Mouse (Mus musculus) neural tube, embryonic 15.5 days (tissue): ENCODE data around the gene Cant1. TPM values are rescaled to one million over a fixed set of nuclear protein-coding genes. Genes with fewer than 3 reads are reported as not detected.

Source experiments
- ATAC-seq: fragments of 200-750 bp; cut with Nextera tagmentation; 2 replicates; pipeline ENCODE4 v1.8.0; 2017; ENCODE audit warnings: mild to moderate bottlenecking, moderate TSS enrichment, moderate library complexity; ENCODE audit not compliant: low FRiP score
- H3K27ac ChIP-seq: fragments of 300-500 bp; sonication (generic); replicated peaks from 2 replicates; pipeline ENCODE4 v1.5.1; 2015; ENCODE audit warnings: mild to moderate bottlenecking, inconsistent platforms
- H3K27me3 ChIP-seq: fragments of 300-500 bp; sonication (generic); replicated peaks from 2 replicates; pipeline ENCODE4 v1.6.1; 2015; ENCODE audit warnings: inconsistent platforms
- H3K36me3 ChIP-seq: fragments of 300-500 bp; sonication (generic); 2 replicates; pipeline ENCODE4 v1.6.1; 2015; ENCODE audit warnings: inconsistent platforms
- H3K4me1 ChIP-seq: fragments of 300-500 bp; sonication (generic); 2 replicates; pipeline ENCODE4 v1.6.1; 2015; ENCODE audit warnings: inconsistent platforms
- H3K4me2 ChIP-seq: fragments of 300-500 bp; sonication (generic); 2 replicates; pipeline ENCODE4 v1.6.1; 2015; ENCODE audit warnings: inconsistent platforms, mild to moderate bottlenecking, moderate library complexity
- H3K4me3 ChIP-seq: fragments of 300-500 bp; sonication (generic); replicated peaks from 2 replicates; pipeline ENCODE4 v1.5.1; 2015; ENCODE audit warnings: mild to moderate bottlenecking, inconsistent platforms
- H3K9ac ChIP-seq: fragments of 300-500 bp; sonication (generic); replicated peaks from 2 replicates; pipeline ENCODE4 v1.6.1; 2015; ENCODE audit warnings: mild to moderate bottlenecking, inconsistent platforms
- H3K9me3 ChIP-seq: fragments of 300-500 bp; sonication (generic); replicated peaks from 2 replicates; pipeline ENCODE4 v1.6.1; 2016; ENCODE audit warnings: inconsistent platforms
- WGBS: fragments of 180-500 bp; shearing (Covaris S2); methylation state at CpG from one replicate; pipeline ENCODE4 v1.1.7; 2015; ENCODE audit warnings: mixed read lengths; 5-methylcytosine and 5-hydroxymethylcytosine counted together
- polyA plus RNA-seq: library from polyadenylated mRNA; unstranded; fragments of >200 nt; fragmentation: Nextera tagmentation; extraction: Ambion mirVana; gene quantifications from 2 replicates; pipeline ENCODE4 v1.2.1, GENCODE M21; 2015

The Cant1 gene
- polyA plus RNA-seq, 1 experiment from 2014 or later: 29.4 TPM

GRCm38 (mm10) chr11:118416046-118416445 lies 2.8 kb downstream of the Cant1 start:
- no peak for ATAC-seq
- 81% methylated on average over 7 of the region's 7 CpGs for WGBS
- no peaks in the 10 kb centered on the region for H3K27me3 ChIP-seq
- no peak overlapping the region for H3K4me2 ChIP-seq
- no peak overlapping the region for H3K4me3 ChIP-seq
- peaks cover 46% of the 10 kb centered on the region for H3K4me1 ChIP-seq
- H3K27ac ChIP-seq: no peak overlapping the region
- H3K9me3 ChIP-seq: no peaks in the 10 kb centered on the region
- H3K36me3 ChIP-seq: peaks cover 2% of the 10 kb centered on the region
- H3K9ac ChIP-seq: no peak overlapping the region

- H3K4me1 ChIP-seq: peaks cover 46% of the 10 kb centered on the region
- no peak overlapping the region for H3K4me3 ChIP-seq
- H3K9me3 ChIP-seq: no peaks in the 10 kb centered on the region
- WGBS: 87% methylated on average over 6 of the region's 6 CpGs
- peaks cover 6% of the 10 kb centered on the region for H3K36me3 ChIP-seq
- no peak overlapping the region for H3K4me2 ChIP-seq
- no peak overlapping the region for H3K27ac ChIP-seq
- ATAC-seq: no peak
- no peak overlapping the region for H3K9ac ChIP-seq
- H3K27me3 ChIP-seq: no peaks in the 10 kb centered on the region
Measured at GRCm38 (mm10) chr11:118415630-118416029, 3.3 kb downstream of the Cant1 start.

- peaks cover 40% of the 10 kb centered on the region for H3K4me1 ChIP-seq
- H3K9ac ChIP-seq: no peak overlapping the region
- H3K9me3 ChIP-seq: no peaks in the 10 kb centered on the region
- no peak overlapping the region for H3K4me2 ChIP-seq
- 94% methylated on average over 5 of the region's 5 CpGs for WGBS
- H3K27me3 ChIP-seq: no peaks in the 10 kb centered on the region
- H3K4me3 ChIP-seq: no peak overlapping the region
- peaks cover 18% of the 10 kb centered on the region for H3K36me3 ChIP-seq
- no peak for ATAC-seq
- H3K27ac ChIP-seq: no peak overlapping the region
Measured at GRCm38 (mm10) chr11:118414270-118414669, 4.6 kb downstream of the Cant1 start.

- WGBS: 82% methylated on average over 4 of the region's 4 CpGs
- no peak overlapping the region for H3K4me2 ChIP-seq
- no peak for ATAC-seq
- no peak overlapping the region for H3K9ac ChIP-seq
- no peaks in the 10 kb centered on the region for H3K27me3 ChIP-seq
- no peak overlapping the region for H3K27ac ChIP-seq
- peaks cover 34% of the 10 kb centered on the region for H3K4me1 ChIP-seq
- H3K9me3 ChIP-seq: no peaks in the 10 kb centered on the region
- H3K36me3 ChIP-seq: peaks cover 24% of the 10 kb centered on the region
- no peak overlapping the region for H3K4me3 ChIP-seq
Measured at GRCm38 (mm10) chr11:118413055-118413454, 5.8 kb downstream of the Cant1 start.

- Histone ChIP-seq H3K27ac (no peak overlapping the region), H3K4me3 (no peak overlapping the region), H3K9ac (no peak overlapping the region), H3K9me3 (no peaks in the 10 kb centered on the region), H3K36me3 (peaks cover 28% of the 10 kb centered on the region), H3K4me2 (no peak overlapping the region), H3K4me1 (peaks cover 30% of the 10 kb centered on the region), H3K27me3 (no peaks in the 10 kb centered on the region)
- ATAC-seq: no peak
- WGBS: 91% methylated on average over 2 of the region's 2 CpGs
Measured at GRCm38 (mm10) chr11:118412601-118413000, 6.3 kb downstream of the Cant1 start.

GRCm38 (mm10) chr11:118411271-118411670 lies 7.6 kb downstream of the Cant1 start:
- H3K27me3 ChIP-seq: no peaks in the 10 kb centered on the region
- no peak overlapping the region for H3K9ac ChIP-seq
- peaks cover 16% of the 10 kb centered on the region for H3K4me1 ChIP-seq
- WGBS: 94% methylated on average over 8 of the region's 8 CpGs
- peaks cover 40% of the 10 kb centered on the region for H3K36me3 ChIP-seq
- H3K4me2 ChIP-seq: no peak overlapping the region
- H3K9me3 ChIP-seq: no peaks in the 10 kb centered on the region
- no peak overlapping the region for H3K4me3 ChIP-seq
- ATAC-seq: no peak
- no peak overlapping the region for H3K27ac ChIP-seq

GRCm38 (mm10) chr11:118410479-118410878 lies 8.4 kb downstream of the Cant1 start:
- 91% methylated on average over 10 of the region's 10 CpGs for WGBS
- Histone ChIP-seq H3K4me1 (peaks cover 11% of the 10 kb centered on the region; the same call in 1 of the 2 replicates), H3K4me2 (no peak overlapping the region), H3K9me3 (no peaks in the 10 kb centered on the region), H3K27ac (no peak overlapping the region), H3K36me3 (peaks cover 44% of the 10 kb centered on the region), H3K9ac (no peak overlapping the region), H3K27me3 (no peaks in the 10 kb centered on the region), H3K4me3 (no peak overlapping the region)
- no peak for ATAC-seq

GRCm38 (mm10) chr11:118410073-118410444 lies 8.8 kb downstream of the Cant1 start:
- H3K9me3 ChIP-seq: no peaks in the 10 kb centered on the region
- no peak overlapping the region for H3K4me3 ChIP-seq
- peaks cover 8% of the 10 kb centered on the region; the same call in 1 of the 2 replicates for H3K4me1 ChIP-seq
- no peak overlapping the region for H3K27ac ChIP-seq
- H3K4me2 ChIP-seq: no peak overlapping the region
- peaks cover 44% of the 10 kb centered on the region for H3K36me3 ChIP-seq
- no peaks in the 10 kb centered on the region for H3K27me3 ChIP-seq
- ATAC-seq: no peak
- H3K9ac ChIP-seq: no peak overlapping the region
- 50% methylated on average over 1 of the region's 1 CpGs for WGBS

GRCm38 (mm10) chr11:118409106-118410072 lies 9.5 kb downstream of the Cant1 start:
- H3K27ac ChIP-seq: no peak overlapping the region
- no peak overlapping the region for H3K4me2 ChIP-seq
- H3K4me3 ChIP-seq: no peak overlapping the region
- H3K9me3 ChIP-seq: no peaks in the 10 kb centered on the region
- WGBS: 68% methylated on average over 12 of the region's 12 CpGs
- ATAC-seq: no peak
- no peak overlapping the region for H3K9ac ChIP-seq
- H3K36me3 ChIP-seq: peaks cover 44% of the 10 kb centered on the region
- H3K4me1 ChIP-seq: peaks cover 6% of the 10 kb centered on the region; the same call in 1 of the 2 replicates
- H3K27me3 ChIP-seq: no peaks in the 10 kb centered on the region

GRCm38 (mm10) chr11:118408051-118408740 lies 10.7 kb downstream of the Cant1 start:
- no peak overlapping the region for H3K9ac ChIP-seq
- peaks cover 4% of the 10 kb centered on the region; the same call in 1 of the 2 replicates for H3K4me1 ChIP-seq
- no peaks in the 10 kb centered on the region for H3K9me3 ChIP-seq
- H3K27ac ChIP-seq: no peak overlapping the region
- WGBS: 87% methylated on average over 18 of the region's 18 CpGs
- no peak for ATAC-seq
- no peaks in the 10 kb centered on the region for H3K27me3 ChIP-seq
- H3K4me2 ChIP-seq: no peak overlapping the region
- no peak overlapping the region for H3K4me3 ChIP-seq
- peaks cover 44% of the 10 kb centered on the region for H3K36me3 ChIP-seq

GRCm38 (mm10) chr11:118407318-118407910 lies 11.5 kb downstream of the Cant1 start:
- Histone ChIP-seq H3K27ac (no peak overlapping the region), H3K4me1 (no peaks in the 10 kb centered on the region), H3K36me3 (peaks cover 44% of the 10 kb centered on the region), H3K4me3 (no peak overlapping the region), H3K27me3 (no peaks in the 10 kb centered on the region), H3K9me3 (no peaks in the 10 kb centered on the region), H3K4me2 (no peak overlapping the region), H3K9ac (no peak overlapping the region)
- WGBS: 87% methylated on average over 23 of the region's 23 CpGs
- no peak for ATAC-seq
